Mouse (Mus musculus) spleen, adult 2 months (tissue): ENCODE measurements around the gene Ubqln5.

ENCODE experiments used
- CTCF ChIP-seq: fragments of 200-500 bp; IDR thresholded peaks from 2 replicates; pipeline ENCODE4 v1.5.1; 2011; ENCODE audit warnings: mild to moderate bottlenecking, inconsistent platforms; ENCODE audit not compliant: insufficient read depth, insufficient read length, insufficient replicate concordance; ENCODE audit errors: extremely low read depth
- POLR2A ChIP-seq: fragments of 200-500 bp; IDR thresholded peaks from 2 replicates; pipeline ENCODE4 v1.6.1; 2011; ENCODE audit warnings: low read depth, low read length, inconsistent platforms

DNA sequence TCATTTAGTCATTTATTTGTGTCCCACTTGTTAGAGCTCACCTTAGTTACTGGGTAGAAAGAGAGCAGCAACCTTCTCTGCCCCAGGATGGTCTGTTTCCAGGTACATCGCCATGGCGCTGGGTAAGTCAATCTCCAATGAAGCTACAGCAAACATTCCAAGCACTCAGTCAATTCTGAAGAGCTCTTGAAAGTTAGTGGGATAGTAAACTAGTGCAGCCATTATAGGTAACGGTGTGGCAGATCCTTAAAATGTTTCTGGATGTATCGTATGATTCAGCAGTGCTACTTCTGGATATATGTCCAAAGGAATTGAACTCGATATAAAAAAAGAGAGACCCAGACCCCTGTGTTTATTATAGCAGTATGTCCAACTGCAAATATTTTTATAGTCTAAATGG, 7.7 kb upstream of the Ubqln5 start, which contains the start of gene Olfr643:
- TF ChIP-seq CTCF (no peak), POLR2A (no peak)
